Mouse (Mus musculus) bone marrow macrophage, adult 2 months (primary cell): ENCODE data around the gene Cdhr5.

Experiments
- CTCF ChIP-seq: IDR thresholded peaks from 2 replicates; pipeline ENCODE4 v1.5.1; 2012; ENCODE audit warnings: low read depth, mild to moderate bottlenecking, low read length, moderate library complexity
- POLR2A ChIP-seq: IDR thresholded peaks from 2 replicates; pipeline ENCODE4 v1.6.1; 2012; ENCODE audit warnings: mild to moderate bottlenecking, low read depth, low read length, borderline replicate concordance

DNA sequence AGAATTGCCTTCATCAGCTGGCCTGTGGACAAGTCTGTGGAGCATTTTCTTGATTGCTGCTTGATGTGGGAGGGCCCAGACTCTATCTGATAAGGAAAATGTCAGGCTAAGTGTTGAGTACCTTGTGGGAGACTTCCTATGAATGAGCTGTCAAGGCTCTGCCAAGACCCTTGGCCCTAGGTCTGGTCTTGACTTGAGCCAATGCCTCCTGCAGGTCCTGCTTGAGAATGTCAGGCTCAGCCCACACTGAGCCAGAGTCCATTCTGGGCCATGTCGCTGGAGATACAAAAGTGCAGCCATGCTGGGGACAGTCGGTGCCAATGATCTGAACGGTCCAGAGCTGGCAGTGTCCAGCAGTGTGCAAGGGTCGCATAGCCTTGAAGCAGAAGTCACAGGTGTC lies 6.2 kb upstream of the Cdhr5 start:
- TF ChIP-seq CTCF: no peak
- no peak for TF ChIP-seq POLR2A
